22 mouse cellular contexts compared by ENCODE assay signal in genomic region chr12:81324116-81324515, GRCm38 (mm10). TPM values are rescaled to one million over a fixed set of nuclear protein-coding genes. Genes with fewer than 3 reads are reported as not detected.
DNase-seq lines count a peak whose midpoint lies in the region; ATAC-seq and TF ChIP-seq lines count a peak whose summit lies in the region.
"Had no signal": no experiment of that assay in that cellular context is flagged by ENCODE, and none has a peak within 500 bp of the region (broad histone marks: within the 10 kb centered on the region; RNA-seq: fewer than 3 reads in every experiment).

No protein-coding gene starts in this region.

- H3K27me3 ChIP-seq in forebrain, embryonic 15.5 days: no peaks in the 10 kb centered on the region
- no peaks in the 10 kb centered on the region for H3K27me3 ChIP-seq in forebrain, embryonic 16.5 days (replicated peaks; ENCODE audit: control insufficient read depth, insufficient read depth, low read length)
- H3K27me3 ChIP-seq in intestine, embryonic 16.5 days (replicated peaks; ENCODE audit: control insufficient read depth, insufficient read depth, low read length): no peaks in the 10 kb centered on the region
- H3K27me3 ChIP-seq: forebrain, embryonic 13.5 days; hindbrain, embryonic 12.5 days; limb, embryonic 13.5 days; lung, embryonic 15.5 days had no signal

- TF ChIP-seq CTCF in layer of hippocampus, adult 2 months (conservative IDR thresholded peaks at IDR 0.05): no peak

- no peak for ATAC-seq in forebrain, embryonic 15.5 days (replicated peaks)
- ATAC-seq in forebrain, embryonic 16.5 days: no peak
- no peak for ATAC-seq in intestine, embryonic 16.5 days
- ATAC-seq: activated CD4-positive, CD25-positive, alpha-beta regulatory T cell, adult 4 months; forebrain, embryonic 13.5 days had no signal

- no peak overlapping the region for H3K4me3 ChIP-seq in forebrain, embryonic 15.5 days
- H3K4me3 ChIP-seq in forebrain, embryonic 16.5 days (replicated peaks; ENCODE audit: low read length): no peak overlapping the region
- no peak overlapping the region for H3K4me3 ChIP-seq in layer of hippocampus, adult 2 months
- no peak overlapping the region for H3K4me3 ChIP-seq in intestine, embryonic 16.5 days (ENCODE audit: low read length)
- H3K4me3 ChIP-seq: embryonic facial prominence, embryonic 10.5 days; forebrain, embryonic 13.5 days; hindbrain, embryonic 12.5 days; limb, embryonic 13.5 days; lung, embryonic 15.5 days had no signal

- peak; percentile 18 to 67 for DNase-seq in layer of hippocampus, adult 18-20 months (ENCODE audit: low spot score in 2 of 2)
- DNase-seq in layer of hippocampus, postnatal 25 days (ENCODE audit: extremely low spot score in 1 of 2, low spot score in 1 of 2): no peak
- DNase-seq in layer of hippocampus, adult 2 months (ENCODE audit: low spot score in 2 of 2): peak; percentile 48 to 55
- peak; percentile 28 to 57 for DNase-seq in right cerebral cortex, postnatal 10 days (ENCODE audit: low spot score in 2 of 2)
- no peak for DNase-seq in spleen, postnatal 10 days (ENCODE audit: low spot score in 2 of 2)
- DNase-seq: adrenal gland, postnatal 10 days; gastrocnemius, postnatal 25 days; kidney, adult 2 months; kidney, postnatal 10 days; retina, postnatal 1 day had no signal

- no peaks in the 10 kb centered on the region for H3K9me3 ChIP-seq in forebrain, embryonic 15.5 days
- no peaks in the 10 kb centered on the region for H3K9me3 ChIP-seq in forebrain, embryonic 16.5 days (ENCODE audit: control insufficient read depth, low read length)
- no peaks in the 10 kb centered on the region for H3K9me3 ChIP-seq in intestine, embryonic 16.5 days (ENCODE audit: control insufficient read depth, low read length)
- H3K9me3 ChIP-seq: embryonic facial prominence, embryonic 10.5 days; forebrain, embryonic 13.5 days; G1E; hindbrain, embryonic 12.5 days; limb, embryonic 13.5 days; lung, embryonic 15.5 days had no signal

- no peak overlapping the region for H3K9ac ChIP-seq in forebrain, embryonic 15.5 days (replicated peaks)
- H3K9ac ChIP-seq in forebrain, embryonic 16.5 days (replicated peaks; ENCODE audit: low read depth, low read length): no peak overlapping the region
- no peak overlapping the region for H3K9ac ChIP-seq in intestine, embryonic 16.5 days (ENCODE audit: low read depth, low read length)
- H3K9ac ChIP-seq: forebrain, embryonic 13.5 days; hindbrain, embryonic 12.5 days; limb, embryonic 13.5 days; liver, embryonic 14.5 days; lung, embryonic 15.5 days had no signal

- H3K36me3 ChIP-seq in forebrain, embryonic 15.5 days: no peaks in the 10 kb centered on the region
- H3K36me3 ChIP-seq in forebrain, embryonic 16.5 days (ENCODE audit: control insufficient read depth, insufficient read depth): no peaks in the 10 kb centered on the region
- no peaks in the 10 kb centered on the region for H3K36me3 ChIP-seq in intestine, embryonic 16.5 days (ENCODE audit: control insufficient read depth, insufficient read depth, low read length)
- H3K36me3 ChIP-seq: embryonic facial prominence, embryonic 10.5 days; G1E; hindbrain, embryonic 12.5 days; limb, embryonic 13.5 days; lung, embryonic 15.5 days had no signal

- WGBS in forebrain, embryonic 15.5 days: 87% methylated on average over 3 of the region's 3 CpGs
- WGBS in forebrain, embryonic 16.5 days: 86% methylated on average over 3 of the region's 3 CpGs
- WGBS in intestine, embryonic 16.5 days: 92% methylated on average over 3 of the region's 3 CpGs

- no peak overlapping the region for H3K4me2 ChIP-seq in forebrain, embryonic 15.5 days (replicated peaks)
- H3K4me2 ChIP-seq in forebrain, embryonic 16.5 days (ENCODE audit: low read length): no peak overlapping the region
- H3K4me2 ChIP-seq in intestine, embryonic 16.5 days (ENCODE audit: low read depth, low read length): no peak overlapping the region
- H3K4me2 ChIP-seq: forebrain, embryonic 13.5 days; hindbrain, embryonic 12.5 days; limb, embryonic 13.5 days; lung, embryonic 15.5 days; midbrain, embryonic 11.5 days had no signal

- peak overlapping the region; percentile 44; the same call in 1 of the 2 replicates for H3K27ac ChIP-seq in forebrain, embryonic 15.5 days (replicated peaks)
- H3K27ac ChIP-seq in forebrain, embryonic 16.5 days (ENCODE audit: low read length): no peak overlapping the region
- no peak overlapping the region for H3K27ac ChIP-seq in layer of hippocampus, adult 2 months
- H3K27ac ChIP-seq in intestine, embryonic 16.5 days (ENCODE audit: low read length): no peak overlapping the region
- H3K27ac ChIP-seq: embryonic facial prominence, embryonic 10.5 days; forebrain, embryonic 13.5 days; hindbrain, embryonic 12.5 days; limb, embryonic 13.5 days; liver, embryonic 14.5 days; lung, embryonic 15.5 days had no signal

- peaks cover 4% of the 10 kb centered on the region; the same call in 1 of the 2 replicates for H3K4me1 ChIP-seq in forebrain, embryonic 15.5 days
- H3K4me1 ChIP-seq in forebrain, embryonic 16.5 days (replicated peaks; ENCODE audit: control insufficient read depth, insufficient read depth, low read length): peaks cover 3% of the 10 kb centered on the region; the same call in 1 of the 2 replicates
- no peaks in the 10 kb centered on the region for H3K4me1 ChIP-seq in intestine, embryonic 16.5 days (ENCODE audit: control insufficient read depth, insufficient read depth, low read length)
- H3K4me1 ChIP-seq: lung, embryonic 15.5 days had no signal

RNA-seq across cellular contexts. Expression of gene Slc8a3, which starts 8.9 kb away (rescaled TPM):
- 4.7 and 5.1 TPM in 2 replicates for polyA plus RNA-seq in forebrain, embryonic 15.5 days (2015; fragmentation: Nextera tagmentation; extraction: Ambion mirVana)
- 4.7 and 7.0 TPM in 2 replicates for polyA plus RNA-seq in forebrain, embryonic 16.5 days (2015; fragmentation: Nextera tagmentation; extraction: Ambion mirVana)
- 10 to 100 TPM; 13.0 to 14.0 TPM for total RNA-seq in layer of hippocampus, adult 18-20 months (2021)
- total RNA-seq in layer of hippocampus, postnatal 25 days (2021): 10 to 100 TPM in 1 of 2 experiments, 1 to 10 TPM in 1; 9.2 to 10.5 TPM
- total RNA-seq in layer of hippocampus, adult 2 months (2021): 10 to 100 TPM in 1 of 2 experiments, 1 to 10 TPM in 1; 9.1 to 10.8 TPM
- 0.42 and 0.49 TPM in 2 replicates for polyA plus RNA-seq in intestine, embryonic 16.5 days (2015; fragmentation: Nextera tagmentation; extraction: Ambion mirVana)
- polyA plus RNA-seq: activated CD4-positive, CD25-positive, alpha-beta regulatory T cell, adult 4 months; G1E had no signal

RNA-seq across cellular contexts. Expression of gene Gm4787, which starts 55.1 kb away (rescaled TPM):
- 0.29 and 0.33 TPM in 2 replicates for polyA plus RNA-seq in forebrain, embryonic 15.5 days (2015; fragmentation: Nextera tagmentation; extraction: Ambion mirVana)
- polyA plus RNA-seq in forebrain, embryonic 16.5 days (2015; fragmentation: Nextera tagmentation; extraction: Ambion mirVana): 0.20 and 0.25 TPM in 2 replicates
- total RNA-seq in layer of hippocampus, adult 18-20 months (2021): 1 to 10 TPM; 1.4 to 1.6 TPM
- 1 to 10 TPM in 1 of 2 experiments, under 1 TPM in 1; 0.89 to 3.1 TPM for total RNA-seq in layer of hippocampus, postnatal 25 days (2021)
- total RNA-seq in layer of hippocampus, adult 2 months (2021): 1 to 10 TPM; 2.2 to 2.3 TPM
- polyA plus RNA-seq in intestine, embryonic 16.5 days (2015; fragmentation: Nextera tagmentation; extraction: Ambion mirVana): 0.16 and 0.20 TPM in 2 replicates
- polyA plus RNA-seq: G1E had no signal

Comparison
In these comparisons a context has a peak if more than half of its experiments do, and no peak if none do; other contexts are left out.
1. DNase-seq: peak in layer of hippocampus, adult 18-20 months (2 of 2), layer of hippocampus, adult 2 months (2 of 2) and right cerebral cortex, postnatal 10 days (2 of 2); none in layer of hippocampus, postnatal 25 days (0 of 2) and spleen, postnatal 10 days (0 of 2).